Mouse (Mus musculus): ENCODE data around the gene Mon1a. TPM values are rescaled to one million over a fixed set of nuclear protein-coding genes. Genes with fewer than 3 reads are reported as not detected.

The Mon1a gene
- polyA plus RNA-seq, 1 experiment: 31.5 TPM

- TF ChIP-seq POLR2A (IDR thresholded peaks at IDR 0.05; ENCODE audit: borderline replicate concordance, extremely low read depth, insufficient read depth, insufficient read length, poor library complexity, severe bottlenecking) (no peak), CTCF (IDR thresholded peaks at IDR 0.05; ENCODE audit: borderline replicate concordance, extremely low read depth, insufficient read depth, insufficient read length) (no peak)
Observed at GRCm38 (mm10) chr9:107890260-107890659, 2.3 kb downstream of the Mon1a start.

GRCm38 (mm10) chr9:107891023-107891422 is 3.1 kb downstream of the Mon1a start:
- TF ChIP-seq POLR2A (IDR thresholded peaks at IDR 0.05; ENCODE audit: borderline replicate concordance, extremely low read depth, insufficient read depth, insufficient read length, poor library complexity, severe bottlenecking) (no peak), CTCF (IDR thresholded peaks at IDR 0.05; ENCODE audit: borderline replicate concordance, extremely low read depth, insufficient read depth, insufficient read length) (peak; percentile 38; the same call in 1 of the 2 replicates)
- no peak for DNase-seq (ENCODE audit: low read depth)

More at GRCm38 (mm10) chr9:107890260-107890659, 2.3 kb downstream of the Mon1a start:
- DNase-seq (ENCODE audit: low read depth): no peak

DNA sequence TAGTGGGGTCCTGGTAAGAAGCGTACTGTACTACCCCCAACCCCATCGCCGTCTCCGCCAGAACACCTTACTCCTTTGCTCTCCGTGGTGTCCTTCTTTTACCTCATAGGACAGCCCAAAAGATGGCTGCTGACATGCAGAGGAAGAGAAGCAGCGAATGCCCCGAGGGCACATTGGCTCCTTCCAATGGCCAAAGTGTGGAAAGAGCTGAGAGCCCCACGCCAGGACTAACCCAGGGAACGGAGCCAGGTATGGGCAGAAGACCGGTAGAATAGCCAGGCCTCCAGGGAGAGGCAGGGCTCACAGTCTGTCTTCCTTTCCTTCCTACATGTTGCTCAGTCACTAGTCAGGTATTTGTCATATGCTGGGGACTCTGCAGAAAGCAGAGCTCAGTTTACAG is 10.6 kb downstream of the Mon1a start:
- no peak for TF ChIP-seq POLR2A (IDR thresholded peaks at IDR 0.05; ENCODE audit: borderline replicate concordance, extremely low read depth, insufficient read depth, insufficient read length, poor library complexity, severe bottlenecking)
- TF ChIP-seq CTCF (IDR thresholded peaks at IDR 0.05; ENCODE audit: borderline replicate concordance, extremely low read depth, insufficient read depth, insufficient read length): no peak
- DNase-seq (ENCODE audit: low read depth): no peak

- TF ChIP-seq CTCF (IDR thresholded peaks at IDR 0.05; ENCODE audit: borderline replicate concordance, extremely low read depth, insufficient read depth, insufficient read length) (no peak), POLR2A (IDR thresholded peaks at IDR 0.05; ENCODE audit: borderline replicate concordance, extremely low read depth, insufficient read depth, insufficient read length, poor library complexity, severe bottlenecking) (no peak)
- DNase-seq (ENCODE audit: low read depth): no peak
Observed at GRCm38 (mm10) chr9:107899855-107900254, 11.9 kb downstream of the Mon1a start.

- TF ChIP-seq CTCF (IDR thresholded peaks at IDR 0.05; ENCODE audit: borderline replicate concordance, extremely low read depth, insufficient read depth, insufficient read length) (peak; percentile 79), POLR2A (IDR thresholded peaks at IDR 0.05; ENCODE audit: borderline replicate concordance, extremely low read depth, insufficient read depth, insufficient read length, poor library complexity, severe bottlenecking) (no peak)
- peak; percentile 88 for DNase-seq (ENCODE audit: low read depth)
Observed at GRCm38 (mm10) chr9:107900840-107901626, 13.1 kb downstream of the Mon1a start.

GRCm38 (mm10) chr9:107901627-107901914 is 13.6 kb downstream of the Mon1a start:
- no peak for DNase-seq (ENCODE audit: low read depth)
- TF ChIP-seq CTCF (IDR thresholded peaks at IDR 0.05; ENCODE audit: borderline replicate concordance, extremely low read depth, insufficient read depth, insufficient read length) (peak; percentile 1; the same call in 1 of the 2 replicates), POLR2A (IDR thresholded peaks at IDR 0.05; ENCODE audit: borderline replicate concordance, extremely low read depth, insufficient read depth, insufficient read length, poor library complexity, severe bottlenecking) (no peak)

DNA sequence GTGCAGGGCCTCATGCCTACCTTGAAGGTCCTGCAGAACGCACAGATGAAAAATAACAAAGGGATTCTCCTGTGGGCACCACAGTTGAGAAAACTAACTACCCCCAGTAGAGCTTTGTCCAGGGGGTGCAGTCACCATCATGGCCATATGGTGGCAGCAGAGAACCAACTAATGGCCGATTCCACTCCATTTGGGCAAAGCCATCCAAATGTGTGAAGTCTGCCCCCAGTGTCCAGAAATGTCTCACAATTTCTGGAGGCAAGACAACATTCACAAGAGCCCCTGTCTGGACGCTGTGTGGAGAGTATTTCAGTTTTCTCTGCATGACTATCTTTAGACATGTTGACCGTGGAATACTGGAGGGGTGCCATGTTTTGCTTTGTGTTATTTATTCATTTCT is 16.8 kb downstream of the Mon1a start:
- TF ChIP-seq CTCF (IDR thresholded peaks at IDR 0.05; ENCODE audit: borderline replicate concordance, extremely low read depth, insufficient read depth, insufficient read length) (peak; percentile 94), POLR2A (IDR thresholded peaks at IDR 0.05; ENCODE audit: borderline replicate concordance, extremely low read depth, insufficient read depth, insufficient read length, poor library complexity, severe bottlenecking) (no peak)

GRCm38 (mm10) chr9:107906252-107906966 is 18.5 kb downstream of the Mon1a start, which contains the start of gene Mst1r:
Gene Mst1r, plus strand, starts transcription at chr9:107906873.
- TF ChIP-seq POLR2A (IDR thresholded peaks at IDR 0.05; ENCODE audit: borderline replicate concordance, extremely low read depth, insufficient read depth, insufficient read length, poor library complexity, severe bottlenecking) (no peak), CTCF (IDR thresholded peaks at IDR 0.05; ENCODE audit: borderline replicate concordance, extremely low read depth, insufficient read depth, insufficient read length) (no peak)
- peak; percentile 55 for DNase-seq (ENCODE audit: low read depth)

More for the DNA sequence above, 16.8 kb downstream of the Mon1a start:
- DNase-seq (ENCODE audit: low read depth): peak; percentile 89

GRCm38 (mm10) chr9:107906967-107907800 is 19.2 kb downstream of the Mon1a start:
- no peak for TF ChIP-seq CTCF (IDR thresholded peaks at IDR 0.05; ENCODE audit: borderline replicate concordance, extremely low read depth, insufficient read depth, insufficient read length)
- TF ChIP-seq POLR2A (IDR thresholded peaks at IDR 0.05; ENCODE audit: borderline replicate concordance, extremely low read depth, insufficient read depth, insufficient read length, poor library complexity, severe bottlenecking): no peak
- DNase-seq (ENCODE audit: low read depth): no peak

GRCm38 (mm10) chr9:107907801-107908120 is 19.8 kb downstream of the Mon1a start:
- TF ChIP-seq CTCF (IDR thresholded peaks at IDR 0.05; ENCODE audit: borderline replicate concordance, extremely low read depth, insufficient read depth, insufficient read length) (no peak), POLR2A (IDR thresholded peaks at IDR 0.05; ENCODE audit: borderline replicate concordance, extremely low read depth, insufficient read depth, insufficient read length, poor library complexity, severe bottlenecking) (no peak)
- DNase-seq (ENCODE audit: low read depth): no peak
